Mouse (Mus musculus) gastrocnemius, postnatal 25 days (tissue): Measurements from ENCODE around the gene Ccdc92b. TPM values are rescaled to one million over a fixed set of nuclear protein-coding genes. Genes with fewer than 3 reads are reported as not detected.
A peak's percentile ranks its signal among the peaks of the same experiment; 100 is the strongest.

ENCODE experiments used
- DNase-seq: peaks from one replicate; pipeline ENCODE4 v3.0.0; 2022
- total RNA-seq, 2 experiments: library from RNA; stranded (reverse); gene quantifications; 1 replicate in 1 of 2; 2 replicates in 1 of 2; pipeline ENCODE4 v1.2.3; 2021

Ccdc92b gene
- total RNA-seq, 2 experiments from 2014 or later: 0.11 to 0.13 TPM

DNA sequence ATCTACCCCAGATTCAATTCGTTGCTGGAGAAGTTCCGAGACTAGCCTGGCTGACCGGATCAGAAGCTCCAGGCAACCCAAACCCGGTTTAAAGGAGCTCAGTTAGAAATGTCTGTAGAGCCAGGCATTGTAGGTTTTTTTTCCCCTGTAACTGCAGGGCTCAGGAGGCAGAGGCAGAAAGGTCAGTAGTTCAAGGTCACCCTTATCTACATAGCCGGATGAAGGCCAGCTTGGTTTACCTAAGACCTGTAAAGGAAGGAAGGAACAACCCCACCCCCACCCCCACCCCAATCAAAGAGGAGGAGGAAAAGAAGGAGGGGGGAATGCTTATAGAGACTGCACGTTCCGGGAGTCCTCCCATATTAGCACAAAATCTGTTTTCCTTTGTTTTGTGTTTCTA lies 8.0 kb upstream of the Ccdc92b start:
- DNase-seq: no peak

GRCm38 (mm10) chr11:74613428-74613827 lies 6.0 kb upstream of the Ccdc92b start:
- no peak for DNase-seq

DNA sequence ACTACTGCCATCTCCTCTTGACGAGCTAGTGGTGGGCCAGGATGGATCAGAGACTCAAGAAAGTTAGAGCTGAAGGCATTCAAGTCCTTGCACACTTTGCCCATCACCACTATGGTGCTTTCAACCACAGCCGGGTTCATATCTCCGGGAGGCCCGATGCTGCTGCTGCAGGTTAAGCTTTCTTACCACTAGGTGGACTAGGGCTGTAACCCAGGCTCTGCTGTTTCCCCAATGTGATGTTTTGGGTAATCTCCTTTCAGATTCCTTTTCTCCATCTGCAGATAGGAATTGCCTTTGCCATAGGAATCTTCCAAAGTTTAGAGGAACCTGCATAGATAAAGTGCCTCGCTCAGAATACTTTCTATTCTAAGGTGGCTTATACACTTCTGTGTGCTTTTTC lies 3.8 kb upstream of the Ccdc92b start:
- no peak for DNase-seq

DNA sequence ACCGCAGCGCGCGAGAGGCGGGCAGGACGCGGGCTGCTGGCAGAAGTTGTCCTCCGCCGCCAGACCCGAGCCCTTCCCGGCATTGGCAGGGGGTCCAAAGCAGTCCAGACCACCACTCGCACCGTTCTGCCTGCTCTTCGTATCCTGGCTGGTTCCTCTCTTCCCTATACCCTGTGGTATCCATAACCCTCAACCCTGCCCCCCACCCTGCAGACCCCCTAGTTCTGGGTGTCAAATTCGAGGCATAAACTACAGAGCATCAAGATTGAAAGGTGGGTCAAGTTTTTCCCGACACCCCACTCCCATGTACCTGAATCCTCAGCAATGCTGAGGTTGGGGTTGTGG lies 523 bp downstream of the Ccdc92b start:
- no peak for DNase-seq

DNA sequence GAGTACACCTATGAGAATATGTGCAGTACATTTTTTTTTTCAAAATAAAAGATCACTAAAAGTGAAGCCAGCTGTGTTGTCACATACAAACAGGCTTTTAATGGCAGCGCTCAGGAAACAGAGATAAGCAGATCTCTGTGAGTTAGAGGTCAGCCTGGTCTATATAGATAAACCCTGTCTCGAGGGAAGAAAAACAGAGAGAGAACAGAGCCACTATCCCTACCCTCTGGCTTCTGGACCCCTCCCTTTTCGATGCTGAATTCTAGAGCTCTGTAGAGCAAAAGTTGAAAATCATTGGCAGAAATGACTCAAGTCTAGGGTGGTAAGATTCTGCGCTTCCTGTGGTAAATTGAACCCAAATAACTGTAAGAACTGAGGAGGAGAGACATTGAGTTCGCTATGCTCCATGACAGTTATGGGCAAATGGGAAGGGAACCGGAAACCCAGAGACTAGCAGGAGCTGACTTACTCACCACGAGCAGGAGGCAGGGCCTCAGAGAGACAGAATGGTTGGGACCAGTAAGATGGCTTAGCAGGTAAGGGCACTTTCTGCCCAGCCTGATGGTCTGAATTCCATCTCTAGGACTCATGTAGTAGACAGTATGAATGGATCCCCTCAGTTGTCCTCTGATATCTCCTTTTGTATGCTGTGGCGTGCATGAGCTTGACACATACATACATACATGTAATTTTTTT lies 2.7 kb downstream of the Ccdc92b start:
- DNase-seq: no peak

GRCm38 (mm10) chr11:74623693-74624092 lies 4.3 kb downstream of the Ccdc92b start:
- no peak for DNase-seq

DNA sequence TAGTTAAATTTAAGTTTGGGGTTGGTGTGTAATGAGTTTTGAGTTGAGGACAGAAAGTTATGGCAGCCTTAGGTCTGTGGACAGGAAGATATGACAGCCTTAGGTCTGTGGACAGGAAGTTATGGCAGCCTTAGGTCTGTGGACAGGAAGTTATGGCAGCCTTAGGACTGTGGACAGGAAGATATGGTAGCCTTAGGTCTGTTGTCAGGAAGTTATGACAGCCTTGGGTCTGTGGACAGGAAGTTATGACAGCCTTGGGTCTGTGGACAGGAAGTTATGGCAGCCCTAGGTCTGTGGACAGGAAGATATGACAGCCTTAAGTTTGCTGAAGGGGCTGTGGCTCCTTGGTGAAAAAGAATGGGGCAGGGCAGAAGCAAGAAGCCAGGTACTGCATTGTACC lies 5.9 kb downstream of the Ccdc92b start:
- no peak for DNase-seq

GRCm38 (mm10) chr11:74627481-74627880 lies 8.1 kb downstream of the Ccdc92b start:
- no peak for DNase-seq

DNA sequence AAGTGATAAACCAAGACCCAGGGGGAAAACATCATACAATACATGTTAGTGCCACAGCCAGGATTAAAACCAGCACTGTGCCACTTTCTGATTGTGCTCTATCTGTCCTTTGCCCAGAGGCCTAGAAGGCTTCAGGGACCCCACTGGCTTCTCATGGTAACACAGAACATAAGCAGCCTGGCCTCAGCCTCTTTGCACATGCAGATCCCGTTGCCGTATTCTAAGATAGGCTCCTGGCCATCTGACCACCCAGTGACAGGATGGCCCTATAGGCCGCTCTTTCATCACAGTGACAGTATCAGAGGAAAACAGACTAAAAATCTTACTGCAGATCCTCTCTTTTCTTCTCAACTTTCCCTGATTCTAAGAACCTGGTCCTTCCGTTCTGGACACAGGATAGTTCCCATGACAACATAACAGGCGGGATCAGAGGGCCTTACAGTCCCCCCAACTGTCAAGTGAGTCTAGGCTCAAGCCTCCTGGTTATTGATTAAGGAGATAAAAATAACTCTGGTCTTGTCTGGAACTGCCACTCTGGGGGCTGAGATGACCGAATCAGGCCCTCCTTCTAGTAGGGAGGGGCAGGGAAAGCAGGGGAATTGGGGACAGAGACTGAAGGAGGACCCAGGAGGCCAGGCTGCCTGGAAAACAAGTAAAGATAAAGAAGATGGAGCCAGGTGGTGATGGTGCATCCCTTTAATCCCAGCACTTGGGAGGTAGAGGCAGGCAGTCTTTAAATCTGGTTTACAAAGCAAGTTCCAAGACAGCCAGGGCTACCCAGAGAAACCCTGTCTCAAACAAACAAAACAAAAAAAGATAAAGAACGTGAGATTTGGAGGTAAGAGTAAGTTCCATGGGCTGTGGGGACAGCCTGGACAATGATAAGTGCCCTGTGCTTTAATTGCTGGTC lies 12.7 kb downstream of the Ccdc92b start:
- DNase-seq: no peak

- DNase-seq: no peak
Observed at GRCm38 (mm10) chr11:74634490-74635275, 15.3 kb downstream of the Ccdc92b start.

DNA sequence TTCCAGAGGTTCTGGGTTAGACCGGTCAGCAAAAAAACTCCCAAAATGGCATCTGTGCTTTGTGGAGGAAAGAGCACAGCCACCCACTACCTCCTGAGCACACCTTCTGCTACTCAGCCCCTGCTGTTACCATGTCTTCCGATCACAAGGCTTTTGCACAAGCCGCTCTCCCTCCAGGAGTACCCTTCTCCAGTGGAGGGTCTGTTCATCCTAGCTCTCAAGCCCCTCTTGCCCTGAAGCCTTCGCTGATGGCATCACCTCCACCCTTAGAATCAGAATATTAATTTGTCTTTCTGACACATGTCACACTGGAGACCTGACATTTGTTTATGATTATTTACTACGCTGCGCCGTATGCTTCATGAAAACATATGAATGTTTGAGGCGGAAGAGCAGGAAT lies 18.1 kb downstream of the Ccdc92b start:
- DNase-seq: no peak

- peak; percentile 82 for DNase-seq
Observed at GRCm38 (mm10) chr11:74637971-74638790, 18.8 kb downstream of the Ccdc92b start.

- no peak for DNase-seq
Observed at GRCm38 (mm10) chr11:74638791-74639411, 19.5 kb downstream of the Ccdc92b start.

DNA sequence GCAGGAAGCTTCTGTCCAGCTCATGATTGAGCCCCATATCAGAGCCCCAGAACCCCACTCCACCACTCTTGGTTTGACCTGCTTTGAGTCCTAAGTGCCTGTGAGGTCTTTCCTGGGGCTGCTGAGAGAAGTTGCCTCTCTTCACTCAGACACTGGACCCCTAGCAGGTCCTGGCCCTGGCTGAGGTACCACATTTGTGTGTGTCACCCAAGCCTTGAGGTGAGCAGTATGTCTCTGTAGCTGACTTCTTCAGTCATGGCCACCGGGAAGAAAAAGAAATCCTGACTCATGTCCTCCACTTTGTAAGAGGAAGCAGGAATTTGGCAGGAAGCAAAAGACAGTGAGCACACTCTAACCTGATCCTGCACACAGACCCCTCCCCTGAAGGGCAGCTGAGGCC lies 20.2 kb downstream of the Ccdc92b start:
- DNase-seq: no peak

DNA sequence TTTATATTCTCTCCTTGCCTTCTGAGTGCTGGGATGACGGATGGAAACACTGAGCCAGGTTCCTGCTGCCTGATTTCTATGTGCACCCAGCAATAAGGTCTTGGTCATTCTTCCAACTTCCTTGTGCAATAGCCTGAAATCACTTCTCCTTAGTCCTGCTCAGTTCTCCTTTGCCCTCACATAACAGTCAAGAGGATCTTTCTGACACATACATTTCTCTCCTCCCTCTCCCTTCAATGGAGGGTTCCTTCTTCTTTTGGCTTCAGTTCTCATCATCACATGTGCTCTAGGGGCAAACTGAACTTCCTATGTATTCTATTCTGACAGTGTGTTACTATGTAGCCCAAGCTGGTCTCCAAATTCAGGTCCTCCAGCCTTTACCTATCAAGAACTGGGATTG lies 28.6 kb downstream of the Ccdc92b start:
- no peak for DNase-seq

GRCm38 (mm10) chr11:74648676-74649075 lies 29.3 kb downstream of the Ccdc92b start:
- DNase-seq: no peak

- peak; percentile 98 for DNase-seq
Observed at GRCm38 (mm10) chr11:74649095-74649646, 29.8 kb downstream of the Ccdc92b start, which contains the start of gene Cluh. Cluh (plus strand) TSS chr11:74649495.

DNA sequence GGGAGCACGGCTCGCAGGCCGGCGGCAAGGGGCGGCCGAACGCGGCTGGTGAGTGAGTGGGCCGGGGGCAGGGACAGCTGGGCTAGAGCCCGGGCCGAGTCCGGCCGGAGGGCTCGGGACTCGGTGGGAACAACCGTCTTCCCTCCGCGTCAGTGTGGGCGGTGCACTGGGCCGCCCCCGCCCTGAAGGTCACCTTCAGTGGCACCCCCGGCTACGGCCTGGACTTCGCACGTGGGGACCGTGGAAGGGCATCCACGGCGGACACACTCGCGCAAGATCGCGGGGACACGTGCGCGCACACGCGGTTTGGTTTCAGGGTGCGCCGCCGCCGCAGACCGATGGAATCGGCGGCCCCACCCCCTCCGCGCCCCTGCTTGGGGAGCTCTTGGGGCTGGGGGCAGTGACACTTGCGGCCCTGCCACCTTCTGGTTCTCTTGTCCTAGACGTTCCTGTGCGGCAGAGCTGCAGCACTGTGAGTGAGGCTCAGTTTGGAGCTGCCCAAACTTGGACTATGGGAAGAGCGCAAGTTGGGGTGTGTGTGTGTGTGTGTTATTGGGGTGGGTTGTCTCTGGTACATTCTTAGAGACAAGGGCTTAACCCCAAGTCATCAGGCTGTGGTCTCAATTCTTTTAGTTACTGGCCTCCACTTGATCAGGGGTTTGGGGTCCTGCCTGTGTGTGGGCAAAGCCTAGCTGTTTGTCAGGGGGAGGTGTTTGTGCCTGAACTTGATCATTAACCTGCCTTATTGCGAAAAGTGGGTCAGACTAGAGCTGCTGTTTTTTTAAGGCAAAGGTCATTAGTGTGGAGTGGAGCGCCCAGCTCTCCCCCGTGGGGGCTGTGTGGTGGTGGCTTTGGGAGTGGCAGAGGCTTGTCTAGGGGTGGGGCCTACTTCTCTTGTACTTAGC lies 30.5 kb downstream of the Ccdc92b start:
- DNase-seq: no peak

- no peak for DNase-seq
Observed at GRCm38 (mm10) chr11:74650576-74651100, 31.2 kb downstream of the Ccdc92b start.

GRCm38 (mm10) chr11:74652791-74653191 lies 33.4 kb downstream of the Ccdc92b start:
- peak; percentile 51 for DNase-seq
